Mouse (Mus musculus) thymus, postnatal 36 days (tissue): Measurements from ENCODE around the gene Arrdc2.
"Not testable (repeated sequence)": the region's sequence is repeated elsewhere in the genome, so short reads cannot be mapped to it uniquely, and the experiment has no call there.

ENCODE experiments used
- DNase-seq, 2 experiments: peaks; one replicate each; pipeline ENCODE4 v3.0.0; 2022; ENCODE audit warnings: mixed read lengths in 2 of 2

The Arrdc2 gene

DNA sequence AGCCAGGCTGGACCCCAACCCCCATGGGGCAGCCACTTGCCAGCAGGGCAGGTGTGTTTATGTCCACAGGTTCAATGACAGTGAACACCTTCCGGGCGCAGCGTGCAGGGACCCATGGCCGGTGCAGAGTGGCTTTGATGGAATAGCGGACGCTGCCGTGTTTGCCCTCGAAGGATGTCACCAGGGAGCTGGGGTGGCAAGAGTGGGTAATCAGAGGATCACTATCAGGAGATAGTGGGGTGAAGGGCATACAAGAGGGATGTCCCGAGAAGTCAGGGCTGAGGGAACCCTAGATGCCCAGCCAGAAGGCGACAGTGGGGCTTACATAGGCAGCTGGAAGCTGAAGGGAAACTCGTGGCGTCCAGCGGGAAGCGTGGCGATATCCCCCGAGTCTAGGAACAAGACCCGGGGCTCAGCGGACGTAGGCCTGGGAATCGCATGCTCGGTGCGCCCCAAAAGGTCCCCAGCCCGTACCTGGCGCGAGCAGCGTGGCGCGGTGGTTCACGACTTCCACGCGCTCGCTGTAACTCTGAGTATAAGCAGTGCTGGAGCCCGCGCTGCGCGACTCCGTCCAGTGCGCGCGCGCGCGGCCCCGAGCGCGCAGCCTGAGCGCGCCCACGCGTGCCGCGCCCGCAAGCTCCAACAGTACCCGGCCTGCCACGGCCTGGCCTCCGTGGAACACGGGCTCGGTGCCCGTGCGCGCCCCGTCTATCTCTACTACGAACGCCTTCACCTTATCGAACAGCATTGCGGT lies 689 bp downstream of the Arrdc2 start:
- DNase-seq, result no peak

DNA sequence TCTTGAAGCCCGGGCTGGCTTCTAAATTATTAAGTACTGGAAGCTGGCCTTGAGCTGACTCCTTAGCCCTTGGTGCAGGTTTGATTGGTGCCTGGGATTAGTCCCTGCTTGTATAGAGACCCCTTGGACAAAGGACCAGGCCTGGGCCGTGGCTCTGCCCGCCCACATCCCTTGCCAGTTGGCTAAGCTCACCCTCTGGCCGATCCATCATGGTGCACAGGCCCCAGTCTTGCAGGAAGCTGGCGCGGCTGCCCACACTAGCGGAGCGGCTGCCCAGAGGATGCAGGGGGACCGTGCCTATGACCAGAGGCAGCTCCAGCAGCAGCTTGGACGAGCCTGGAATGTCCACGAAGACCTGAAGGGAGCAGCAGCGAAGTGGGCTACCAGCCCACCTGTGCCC lies 2.9 kb downstream of the Arrdc2 start:
- DNase-seq, result no peak

DNA sequence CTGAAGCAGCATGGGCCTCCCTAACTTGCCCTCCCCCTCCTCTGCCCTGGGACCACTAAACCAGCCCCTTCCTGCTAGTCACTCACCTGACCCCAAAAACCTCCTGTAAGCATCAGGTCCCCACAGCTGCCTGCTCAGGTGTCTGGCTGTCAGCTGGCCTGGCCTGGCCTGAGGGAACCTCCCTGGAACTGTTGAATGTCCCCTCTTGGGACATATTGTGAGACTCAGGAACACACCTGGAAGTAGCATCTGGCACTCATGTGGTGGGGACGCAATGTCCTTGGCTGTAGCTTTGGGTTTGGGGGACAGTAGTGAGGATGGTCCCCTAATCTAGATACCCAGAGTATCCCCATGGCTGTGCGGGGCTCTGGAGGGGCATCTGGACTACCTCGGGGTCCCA lies 5.4 kb downstream of the Arrdc2 start:
- no peak for DNase-seq

DNA sequence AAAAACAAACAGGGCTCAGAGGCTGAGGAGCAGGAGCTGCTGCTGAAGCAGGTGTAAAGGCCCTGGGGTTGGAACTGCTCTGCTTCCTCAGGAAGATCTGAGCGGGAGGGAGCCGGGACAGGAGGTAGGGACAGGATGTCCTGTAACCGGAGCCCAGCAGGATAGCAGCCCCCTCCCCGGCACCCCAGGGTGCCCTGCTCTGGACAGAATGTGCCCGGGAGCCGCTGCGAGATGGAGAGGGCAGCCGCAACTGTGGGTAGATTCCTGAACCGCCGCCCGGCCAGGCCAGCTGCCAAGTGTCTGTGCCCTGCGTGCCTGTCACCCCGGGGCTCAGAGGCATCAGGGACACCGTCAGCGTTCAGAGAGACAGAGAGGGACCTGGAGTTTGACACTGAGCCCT lies 6.0 kb downstream of the Arrdc2 start:
- DNase-seq, result no peak

DNA sequence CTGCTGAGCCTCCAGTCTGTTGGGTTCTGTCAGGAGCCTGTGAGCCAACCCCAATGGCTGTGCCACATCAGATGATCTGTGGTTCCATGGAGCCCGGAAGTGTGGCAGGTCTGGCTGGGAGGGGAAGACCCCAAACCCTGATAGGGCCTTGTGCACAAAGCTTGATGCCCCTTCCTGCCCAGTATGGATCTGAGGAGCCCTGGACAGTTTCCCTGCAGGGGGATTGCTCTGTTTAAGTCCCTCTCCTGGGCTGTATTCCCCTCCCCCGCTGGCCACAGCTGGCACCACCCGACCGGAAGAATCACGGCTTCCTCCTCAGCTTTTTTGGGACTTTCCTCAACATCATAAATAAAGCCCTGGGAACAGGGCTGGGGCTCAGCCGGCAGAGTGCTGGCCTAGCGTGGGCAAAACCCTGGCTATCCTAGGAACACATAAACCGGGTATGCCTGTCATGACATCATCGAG lies 6.5 kb downstream of the Arrdc2 start:
- DNase-seq, result peak; percentile 49 to 55

DNA sequence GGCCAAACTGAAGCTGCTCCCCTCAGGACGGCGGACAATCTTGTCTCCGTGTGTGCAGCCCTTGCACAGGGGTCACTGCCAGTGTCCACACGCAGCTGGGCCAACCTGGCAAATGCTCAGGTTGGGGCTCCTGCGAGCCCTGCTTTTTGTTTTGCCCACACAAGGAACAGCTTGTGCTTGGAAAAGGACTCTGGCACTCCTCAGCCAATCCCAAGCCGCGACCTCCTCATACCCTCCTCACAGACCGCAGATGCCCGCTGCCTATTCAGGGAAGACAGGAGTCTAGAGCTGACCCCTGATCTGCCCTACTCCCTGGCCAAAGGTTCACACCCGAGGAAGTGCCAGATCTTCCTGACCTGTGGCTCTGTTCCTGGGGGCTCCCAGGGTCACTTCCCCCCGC lies 7.1 kb downstream of the Arrdc2 start:
- DNase-seq, result no peak

DNA sequence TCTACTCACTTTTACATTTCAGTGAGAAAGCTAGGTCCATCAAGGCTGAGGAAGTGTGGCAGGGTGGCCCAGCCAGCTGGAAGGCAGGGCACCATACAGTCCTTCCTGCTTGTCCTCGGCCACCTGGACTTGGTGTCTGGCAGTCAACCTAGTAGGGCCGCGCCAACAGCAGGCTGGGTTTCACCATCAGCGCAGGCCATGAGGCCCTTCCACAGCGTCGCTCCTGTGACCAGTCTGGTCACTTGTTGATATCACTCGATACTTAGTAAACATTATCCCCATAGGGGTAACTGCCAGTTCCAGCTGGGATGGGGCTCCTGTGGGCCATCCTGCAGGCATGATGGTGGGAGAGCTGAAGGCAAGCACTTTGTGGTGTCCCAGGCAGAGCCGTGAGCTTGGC lies 8.0 kb downstream of the Arrdc2 start:
- DNase-seq, result no peak

DNA sequence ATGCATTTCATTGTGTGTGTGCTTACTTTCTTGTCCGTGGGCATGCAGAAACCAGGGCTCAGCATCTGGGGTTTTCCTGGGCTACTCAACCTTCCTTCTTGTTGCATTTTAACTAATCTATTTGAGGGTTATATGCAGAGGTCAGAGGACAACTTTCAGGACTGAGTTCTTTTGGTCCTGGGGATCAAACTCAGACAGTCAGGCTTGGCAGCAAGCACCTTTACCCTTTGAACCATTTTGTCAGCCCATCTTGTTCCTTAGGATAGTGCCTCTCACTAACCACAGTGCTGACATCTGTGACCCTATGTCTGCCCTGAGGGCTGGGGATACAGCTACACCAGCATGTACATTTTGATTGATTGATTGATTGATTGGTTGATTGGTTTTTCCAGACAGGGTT lies 11.7 kb downstream of the Arrdc2 start:
- DNase-seq, result no peak

DNA sequence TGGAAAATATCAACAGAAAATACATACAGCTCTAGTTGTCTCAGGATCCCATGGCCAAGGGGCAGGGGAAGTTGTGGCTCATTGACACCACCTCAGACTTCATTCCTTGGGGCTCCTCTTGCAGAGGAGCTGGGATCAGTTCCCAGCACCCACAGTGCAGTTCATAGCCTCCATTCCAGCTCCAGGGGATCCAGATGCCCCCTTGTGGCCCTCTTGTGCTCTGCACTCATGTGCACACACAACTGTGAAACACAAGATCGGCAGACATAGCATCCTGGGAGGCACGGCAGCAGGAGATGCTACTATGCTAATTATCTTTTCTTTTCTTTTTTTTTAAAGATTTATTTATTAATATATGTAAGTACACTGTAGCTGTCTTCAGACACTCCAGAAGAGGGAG lies 12.5 kb downstream of the Arrdc2 start:
- no peak for DNase-seq

DNA sequence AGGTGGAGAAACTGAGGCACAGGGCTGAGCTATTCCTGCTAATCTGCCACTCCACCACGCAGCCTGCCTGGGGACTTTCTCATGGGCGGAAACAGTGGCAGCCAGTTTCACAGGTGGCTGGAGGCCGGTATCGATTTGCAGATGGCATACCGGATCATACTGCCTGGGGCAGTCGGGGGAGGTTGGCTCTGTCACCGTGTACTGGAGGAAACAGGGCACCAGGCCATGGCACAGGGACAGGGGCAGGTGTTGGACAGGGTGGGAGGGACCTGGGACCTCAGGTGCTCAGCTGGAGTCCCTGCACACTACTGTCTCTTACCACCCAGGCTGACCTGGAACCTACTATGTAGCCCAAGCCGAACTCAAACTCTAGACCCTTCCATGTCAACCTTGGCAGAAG lies 13.7 kb downstream of the Arrdc2 start:
- DNase-seq, result no peak

DNA sequence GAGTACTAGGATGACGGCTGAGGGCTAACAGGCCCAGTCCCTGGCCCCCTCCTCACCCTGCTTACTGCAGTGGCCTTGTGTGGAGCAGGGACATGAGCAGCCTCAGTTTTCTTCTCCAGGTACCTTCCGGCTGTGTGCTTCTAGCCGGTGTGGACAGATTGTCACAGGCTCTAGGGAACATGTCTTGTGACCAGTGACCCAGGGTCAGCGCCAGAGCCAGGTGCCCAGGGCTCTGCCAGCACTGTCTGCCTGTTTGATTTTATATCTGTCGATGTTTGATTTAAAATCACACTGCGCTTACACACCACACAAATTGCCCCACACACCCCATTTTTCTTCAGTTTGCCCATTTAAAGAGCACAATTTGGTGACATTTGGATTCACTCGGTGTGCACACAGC lies 15.7 kb downstream of the Arrdc2 start:
- no peak for DNase-seq

DNA sequence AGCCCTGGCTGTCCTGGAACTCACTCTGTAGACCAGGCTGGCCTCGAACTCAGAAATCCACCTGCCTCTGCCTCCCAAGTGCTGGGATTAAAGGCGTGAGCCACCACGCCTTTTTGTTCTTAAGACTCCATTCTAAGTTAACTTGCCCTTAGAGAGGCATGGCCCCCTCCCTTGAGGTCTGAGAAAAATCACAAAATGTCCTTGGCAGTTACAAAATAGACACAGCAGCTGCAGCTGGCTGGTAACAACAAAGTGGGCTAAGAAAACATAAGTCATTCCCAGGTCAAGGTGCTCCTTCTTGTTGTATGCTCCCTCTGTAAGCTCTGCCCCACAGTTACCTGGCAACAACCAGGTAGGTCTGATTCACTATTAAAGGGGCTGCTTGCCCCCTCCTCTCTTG lies 16.9 kb downstream of the Arrdc2 start:
- DNase-seq, result not testable (repeated sequence)

DNA sequence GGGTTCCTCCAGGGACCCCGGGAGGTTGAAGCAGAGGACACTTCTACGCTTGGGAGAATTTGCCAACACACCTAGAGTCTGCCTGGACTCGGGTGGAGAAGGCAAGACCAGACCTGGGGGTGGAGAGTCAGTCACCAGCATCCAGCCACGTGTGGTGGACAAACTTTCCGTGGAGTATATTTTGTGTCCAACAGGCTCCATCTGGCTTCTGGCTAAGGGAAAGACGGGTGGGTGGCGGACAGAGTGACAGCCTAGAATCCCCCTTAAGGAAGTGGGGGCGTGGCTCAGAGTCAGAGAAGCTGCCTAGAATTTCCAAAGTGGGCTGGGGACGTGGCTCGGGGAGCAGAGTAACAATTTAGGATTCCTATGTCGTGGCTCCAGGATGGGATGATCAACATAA lies 17.5 kb downstream of the Arrdc2 start:
- no peak for DNase-seq

DNA sequence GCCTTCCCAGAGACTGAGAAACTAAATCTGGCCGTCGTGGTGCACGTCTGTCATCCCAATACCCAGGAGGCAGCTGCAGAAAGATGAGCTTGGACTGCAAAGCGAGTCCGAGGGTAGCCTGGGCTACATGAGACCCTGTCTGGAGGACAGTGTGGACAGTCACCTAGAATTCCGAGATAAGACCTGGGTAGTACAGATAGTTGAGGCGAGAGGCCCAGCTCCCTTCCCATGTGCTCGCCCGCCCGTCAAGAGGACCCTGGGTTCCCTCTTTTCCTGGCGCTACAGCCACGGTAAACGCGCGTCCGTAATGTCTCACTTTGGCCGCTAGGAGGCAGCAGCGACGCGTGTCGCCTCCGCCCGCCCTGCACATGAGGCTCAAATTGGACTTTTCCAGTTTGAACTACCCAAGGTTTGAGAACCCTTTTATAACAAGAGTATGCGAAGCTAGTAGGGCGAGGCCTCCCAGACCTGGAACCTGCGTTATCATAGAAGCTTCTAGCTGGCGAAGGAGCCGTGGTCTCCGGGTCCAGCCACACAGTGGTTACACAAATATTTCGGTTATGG lies 18.0 kb downstream of the Arrdc2 start:
- DNase-seq, result peak; percentile 65 to 71

DNA sequence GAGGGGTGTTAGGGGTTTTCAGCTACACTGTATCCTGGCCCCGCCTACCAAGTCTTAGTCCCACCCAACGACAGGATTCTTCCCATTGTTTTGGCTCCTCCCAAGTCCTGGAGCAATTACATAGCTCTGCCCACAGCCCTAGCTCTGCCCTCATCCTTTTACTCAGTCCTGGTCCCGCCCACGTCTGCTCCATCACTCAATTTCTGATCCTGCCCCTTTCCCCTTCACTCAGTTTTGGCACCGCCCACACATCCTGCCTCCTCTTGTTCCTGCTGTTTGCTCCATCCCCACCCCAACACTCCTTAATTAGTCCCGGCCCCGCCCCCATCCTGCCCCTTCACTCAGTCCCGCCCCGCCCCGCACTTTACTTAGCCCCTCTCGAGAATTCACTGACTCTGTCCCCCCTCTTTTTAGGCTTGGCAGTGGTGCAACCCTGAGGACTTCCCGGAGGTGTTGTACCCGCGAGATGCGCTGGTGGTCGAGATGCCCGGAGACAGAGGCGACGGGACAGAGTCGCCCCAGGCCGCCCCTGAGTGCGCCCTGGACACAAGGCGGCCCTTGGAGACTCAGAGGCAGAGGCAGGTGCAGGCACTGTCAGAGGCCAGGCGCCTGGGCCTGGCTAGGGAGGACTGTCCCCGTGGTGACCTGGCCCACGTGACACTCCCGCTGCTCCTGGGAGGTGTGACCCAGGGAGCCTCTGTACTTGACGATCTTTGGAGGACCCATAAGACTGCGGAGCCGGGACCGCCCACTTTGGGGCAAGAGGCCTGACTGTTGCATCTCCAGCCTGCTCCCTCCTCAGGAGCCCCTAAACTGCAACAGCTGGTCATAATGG lies 19.2 kb downstream of the Arrdc2 start:
- DNase-seq, result peak in 1 of 2 experiments; percentile 35

DNA sequence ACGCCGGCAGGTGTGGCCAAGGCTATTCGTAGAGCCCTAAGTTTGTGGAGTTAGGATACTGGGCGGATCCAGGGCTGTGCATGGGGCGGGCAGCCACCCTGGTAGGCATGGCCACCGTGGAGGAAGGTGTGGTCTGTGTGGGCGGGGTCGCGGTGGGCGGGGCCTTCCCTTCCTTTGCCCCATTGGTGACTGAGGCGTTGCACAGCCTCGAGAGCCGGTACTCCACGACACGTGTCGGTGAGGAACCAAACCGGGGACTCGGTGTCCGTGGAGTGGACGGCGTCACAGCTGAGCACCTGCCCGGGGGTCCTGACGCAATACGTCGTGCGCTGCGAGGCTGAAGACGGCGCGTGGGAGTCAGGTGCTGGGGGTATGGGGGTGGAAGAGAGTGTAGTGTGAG lies 22.8 kb downstream of the Arrdc2 start:
- DNase-seq, result peak in 1 of 2 experiments; percentile 49

DNA sequence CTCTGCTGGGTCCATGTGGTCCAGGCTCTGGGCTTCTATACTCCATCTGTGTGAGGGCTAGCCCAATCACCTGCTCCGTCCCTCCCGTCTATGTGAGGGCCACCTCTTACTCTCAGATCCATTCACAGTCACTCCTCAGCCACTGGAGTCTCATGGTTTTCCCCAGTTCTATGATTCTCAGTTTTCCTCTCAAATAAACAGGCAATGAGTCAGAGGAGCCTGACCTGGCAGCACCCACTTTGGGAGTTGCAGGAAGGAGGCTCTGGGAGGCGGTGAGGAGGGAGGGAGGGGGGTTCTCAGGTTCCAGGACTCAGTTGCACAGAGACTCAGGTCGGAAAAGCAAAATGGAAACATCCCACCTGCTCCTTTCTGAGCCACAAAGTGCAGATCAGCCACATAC lies 26.6 kb downstream of the Arrdc2 start:
- no peak for DNase-seq

DNA sequence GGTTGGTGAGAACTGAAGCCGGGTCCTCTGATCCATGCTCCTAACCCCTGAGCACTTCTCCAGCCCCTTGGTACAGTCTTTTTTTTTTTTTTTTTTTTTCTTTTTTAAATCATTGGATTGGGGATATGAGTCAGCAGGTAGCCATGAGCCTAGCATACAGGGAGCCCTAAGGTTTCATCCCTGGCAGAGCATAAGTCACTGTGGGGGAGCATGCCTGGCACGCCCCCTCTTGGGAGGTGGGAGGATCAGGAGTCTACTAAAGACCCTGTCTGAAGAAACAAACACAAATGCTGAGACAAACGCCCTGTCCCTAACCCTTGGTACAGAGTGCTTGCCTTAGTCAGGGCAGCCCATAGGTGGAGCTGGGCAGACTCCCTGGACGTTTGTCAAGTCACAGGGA lies 27.5 kb downstream of the Arrdc2 start:
- peak in 1 of 2 experiments; percentile 32 for DNase-seq

DNA sequence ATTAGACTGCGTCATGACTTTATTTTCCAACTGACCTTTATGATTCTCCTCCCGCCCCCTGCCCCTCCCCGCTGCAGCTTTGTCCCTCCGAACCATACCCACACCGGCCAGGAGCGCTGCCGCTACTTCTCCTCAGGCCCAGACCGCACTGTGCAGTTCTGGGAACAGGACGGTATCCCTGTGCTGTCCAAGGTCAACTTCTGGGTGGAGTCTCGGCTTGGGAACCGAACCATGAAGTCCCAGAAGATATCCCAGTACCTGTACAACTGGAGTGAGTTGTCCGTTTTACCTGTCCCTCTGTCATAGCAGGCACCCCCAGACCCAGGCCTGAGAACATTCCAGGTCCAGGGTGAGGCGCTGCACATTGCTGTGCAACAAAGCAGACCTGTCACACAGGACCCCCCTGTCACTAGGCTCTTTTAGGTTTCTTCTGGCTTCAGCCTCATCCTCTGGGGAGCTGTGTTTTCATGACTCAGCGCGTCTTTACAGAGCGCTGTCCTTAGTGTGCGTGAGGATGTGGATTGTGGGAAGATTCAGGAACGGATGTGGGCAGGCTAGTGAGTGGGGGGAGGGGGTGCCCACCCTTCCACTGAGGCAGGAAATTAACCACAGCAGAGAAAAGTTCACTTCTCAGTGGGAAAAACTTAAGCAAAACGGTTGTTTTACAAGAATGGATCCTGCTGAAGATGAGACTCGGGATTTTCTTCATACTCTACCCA lies 28.4 kb downstream of the Arrdc2 start:
- DNase-seq, result peak; percentile 78 to 87

DNA sequence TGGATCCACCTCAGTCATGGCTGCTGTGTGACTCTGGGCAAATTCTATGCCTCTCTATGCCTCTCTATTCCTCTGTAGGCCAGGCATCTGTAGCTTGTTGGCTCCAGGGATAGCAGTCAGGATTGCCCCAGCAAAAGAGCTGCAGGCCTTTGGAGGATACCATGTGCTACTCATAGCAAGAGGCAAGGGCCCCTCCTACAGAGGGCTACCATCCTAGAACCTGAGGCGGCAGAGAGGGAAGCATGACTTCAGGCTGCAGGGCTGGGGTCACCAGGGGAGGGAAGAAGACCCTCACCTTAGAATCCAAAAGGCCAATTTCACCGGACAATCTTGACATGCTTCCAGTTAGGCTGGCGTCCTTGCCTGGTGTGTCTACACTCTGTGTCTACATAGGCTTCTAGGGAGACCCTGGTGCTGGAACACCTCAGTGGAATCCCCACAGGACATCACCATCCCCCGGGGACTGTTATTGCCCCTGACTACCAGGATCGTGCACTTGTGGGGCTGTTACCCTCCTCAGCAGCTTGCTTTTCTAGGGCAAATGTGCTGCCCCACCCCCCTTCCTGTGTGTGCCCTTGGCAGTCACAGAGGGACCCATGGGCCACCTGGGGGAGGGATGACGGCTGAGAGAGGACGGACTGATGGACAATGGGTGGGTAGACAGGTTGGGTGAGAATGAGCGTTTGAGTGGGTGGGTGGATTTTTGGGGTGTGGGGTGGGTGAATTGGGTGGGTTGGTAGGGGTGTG lies 30.4 kb downstream of the Arrdc2 start:
- peak; percentile 76 to 86 for DNase-seq

DNA sequence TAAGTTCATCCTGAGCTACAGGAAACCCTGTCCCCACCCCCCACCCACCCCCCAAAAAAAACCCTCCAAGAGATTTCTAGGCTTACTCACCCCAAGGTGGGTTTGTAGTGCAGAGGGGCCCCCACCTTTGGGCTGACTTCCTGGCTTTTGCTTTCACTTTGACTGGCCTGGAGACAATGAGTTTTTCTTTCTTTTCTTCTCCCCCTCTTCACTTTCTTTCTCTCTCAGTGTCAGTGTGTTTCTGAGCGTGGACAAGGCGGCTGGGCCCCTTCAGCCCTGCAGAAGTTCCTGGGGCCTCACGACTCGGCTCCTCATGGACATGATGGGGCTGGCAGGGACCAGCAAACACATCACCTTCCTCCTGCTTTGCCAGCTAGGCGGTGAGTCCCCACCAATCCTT lies 31.3 kb downstream of the Arrdc2 start, which contains the start of gene Il12rb1:
TSS of gene Il12rb1 (plus strand) at position 211 of the 400 bp plus-strand sequence.
- peak; percentile 55 to 65 for DNase-seq

DNA sequence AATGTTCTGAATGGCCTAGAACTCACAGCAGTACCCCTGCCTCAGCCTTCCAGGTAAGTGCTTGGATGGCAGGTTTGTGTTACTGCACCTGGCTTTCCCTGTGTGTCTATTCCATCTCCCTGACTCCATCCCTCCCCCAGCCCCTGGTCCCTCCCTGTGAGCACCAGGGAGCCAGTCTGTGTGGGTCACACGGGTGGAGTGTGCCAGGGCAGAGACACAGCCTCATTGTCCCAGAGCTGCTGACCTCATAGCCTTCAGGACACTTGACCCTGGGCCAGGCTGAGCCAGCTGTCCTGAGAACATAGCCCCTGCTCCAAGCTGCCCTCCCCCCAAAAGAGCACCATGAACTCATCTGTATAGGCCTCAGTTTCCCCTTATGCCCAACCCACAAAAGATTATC lies 32.2 kb downstream of the Arrdc2 start:
- DNase-seq, result peak in 1 of 2 experiments; percentile 42
